In the genomic region with DNA sequence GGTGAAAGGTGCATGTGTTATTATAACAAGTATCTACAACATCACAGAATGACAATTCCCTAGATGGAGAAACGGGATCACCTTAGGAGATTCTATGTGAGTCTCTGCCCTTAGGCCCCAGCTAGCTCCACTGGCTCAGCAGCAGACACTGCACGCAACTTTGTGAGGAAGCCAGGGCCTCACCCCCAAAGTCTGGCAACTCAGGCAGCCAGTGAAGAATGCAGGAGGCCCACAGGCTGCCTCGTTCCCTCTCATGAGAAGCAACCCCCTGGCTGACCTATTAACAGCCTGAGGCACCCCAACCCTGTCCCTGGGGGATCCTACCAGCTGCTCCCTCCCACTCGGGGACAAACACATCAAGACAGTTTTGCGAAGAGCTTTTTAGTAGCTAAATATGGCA, we compare ENCODE assay signal across 24 mouse cellular contexts.
"Had no signal": no experiment of that assay in that cellular context is flagged by ENCODE, and none has a peak within 500 bp of the region (broad histone marks: within the 10 kb centered on the region; RNA-seq: fewer than 3 reads in every experiment).

No protein-coding gene starts in this region.

- H3K27ac ChIP-seq: heart, adult 2 months; heart, embryonic 13.5 days; heart, embryonic 15.5 days; hindbrain, embryonic 13.5 days; intestine, embryonic 15.5 days; left cerebral cortex, adult 2 months; limb, embryonic 10.5 days; limb, embryonic 12.5 days; liver, embryonic 13.5 days; liver, embryonic 15.5 days had no signal

- H3K4me1 ChIP-seq: limb, embryonic 12.5 days; liver, embryonic 13.5 days; liver, embryonic 15.5 days had no signal

- H3K9me3 ChIP-seq: heart, embryonic 13.5 days; heart, embryonic 15.5 days; hindbrain, embryonic 13.5 days; intestine, embryonic 15.5 days; limb, embryonic 10.5 days; limb, embryonic 12.5 days; liver, embryonic 13.5 days; liver, embryonic 15.5 days had no signal

- H3K4me2 ChIP-seq: heart, embryonic 11.5 days; heart, embryonic 13.5 days; heart, embryonic 15.5 days; hindbrain, embryonic 13.5 days; intestine, embryonic 15.5 days; limb, embryonic 12.5 days; liver, embryonic 11.5 days; liver, embryonic 13.5 days; liver, embryonic 15.5 days had no signal

- H3K27me3 ChIP-seq: heart, embryonic 13.5 days; heart, embryonic 15.5 days; hindbrain, embryonic 13.5 days; intestine, embryonic 15.5 days; limb, embryonic 12.5 days; liver, embryonic 13.5 days; liver, embryonic 15.5 days had no signal

- H3K4me3 ChIP-seq: heart, adult 2 months; heart, embryonic 13.5 days; heart, embryonic 15.5 days; hindbrain, embryonic 13.5 days; intestine, embryonic 15.5 days; left cerebral cortex, adult 2 months; limb, embryonic 10.5 days; limb, embryonic 12.5 days; liver, embryonic 13.5 days; liver, embryonic 15.5 days had no signal

- H3K9ac ChIP-seq: forebrain, postnatal 0 days; heart, embryonic 13.5 days; heart, embryonic 15.5 days; hindbrain, embryonic 13.5 days; intestine, embryonic 15.5 days; limb, embryonic 12.5 days; liver, embryonic 13.5 days; liver, embryonic 15.5 days; liver, postnatal 0 days had no signal

- ATAC-seq: forebrain, postnatal 0 days; hindbrain, embryonic 16.5 days; inflammation-experienced regulatory T-cells, adult 6 months; intestine, embryonic 15.5 days; intestine, postnatal 0 days; liver, postnatal 0 days had no signal

- DNase-seq: forebrain, postnatal 0 days; gastrocnemius, postnatal 25 days; heart, adult 2 months; heart, postnatal 36 days; kidney, adult 18-20 months; kidney, adult 8-10 months; kidney, postnatal 25 days; kidney, postnatal 4 days; liver; liver, embryonic 13.5 days; liver, postnatal 0 days had no signal
